Mouse (Mus musculus): ENCODE data around the gene Tmbim7.

The Tmbim7 gene

GRCm38 (mm10) chr5:3657085-3657484 is 6.1 kb downstream of the Tmbim7 start, which contains the start of gene Gatad1:
TSS of gene Gatad1 (minus strand) at chr5:3657185.
- no peak for DNase-seq (ENCODE audit: low read depth in 1 of 2, low spot score in 2 of 2)

DNA sequence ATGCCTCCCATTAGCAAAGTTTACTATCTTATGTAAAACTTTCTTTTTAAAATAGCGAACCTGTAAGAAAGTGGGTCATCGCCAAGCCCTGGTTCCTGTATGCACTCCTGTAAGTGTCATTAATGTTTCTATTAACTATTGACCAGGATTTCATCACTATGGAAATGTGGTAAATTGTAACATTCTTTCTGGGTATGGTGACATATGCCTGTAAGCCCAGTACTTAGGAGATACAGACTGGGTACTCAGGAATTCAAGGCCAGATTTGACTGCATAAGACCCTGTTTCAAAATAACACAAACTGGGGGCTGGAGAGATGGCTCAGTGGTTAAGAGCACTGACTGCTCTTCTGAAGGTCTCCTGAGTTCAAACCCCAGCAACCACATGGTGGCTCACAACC is 14.2 kb downstream of the Tmbim7 start:
- DNase-seq (ENCODE audit: low read depth in 1 of 2, low spot score in 2 of 2) = no peak

GRCm38 (mm10) chr5:3666585-3666984 is 15.6 kb downstream of the Tmbim7 start:
- no peak for DNase-seq (ENCODE audit: low read depth in 1 of 2, low spot score in 2 of 2)

DNA sequence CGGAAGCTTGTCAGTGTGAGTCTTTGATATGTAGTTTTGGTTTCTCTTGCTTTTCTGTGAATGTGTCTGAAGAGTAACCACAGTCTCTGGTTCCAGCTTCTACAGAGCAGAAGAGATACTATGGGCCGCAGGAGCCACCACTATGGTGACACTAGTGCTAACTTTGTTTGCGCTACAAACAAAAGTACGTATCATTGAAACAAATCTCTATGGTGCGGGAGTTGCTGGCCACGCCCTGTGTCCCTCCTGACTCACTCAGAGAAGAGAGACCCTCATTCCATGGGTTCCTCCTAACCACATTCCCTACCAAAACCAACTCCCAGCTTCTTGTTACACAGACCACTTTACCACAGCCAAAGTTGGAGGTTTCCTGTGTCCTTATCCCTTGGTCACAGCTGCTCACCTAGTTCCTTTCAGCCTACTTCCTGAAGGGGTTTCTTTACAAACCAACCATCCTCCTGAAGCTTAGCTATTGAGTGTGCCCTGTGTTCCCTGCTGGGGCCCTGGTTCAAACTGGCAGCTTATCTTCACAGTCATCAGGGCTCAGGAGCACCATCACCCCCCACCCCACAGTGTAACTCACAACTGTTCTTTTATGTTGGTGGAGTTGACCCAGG is 19.1 kb downstream of the Tmbim7 start:
- no peak for DNase-seq (ENCODE audit: low read depth in 1 of 2, low spot score in 2 of 2)

DNA sequence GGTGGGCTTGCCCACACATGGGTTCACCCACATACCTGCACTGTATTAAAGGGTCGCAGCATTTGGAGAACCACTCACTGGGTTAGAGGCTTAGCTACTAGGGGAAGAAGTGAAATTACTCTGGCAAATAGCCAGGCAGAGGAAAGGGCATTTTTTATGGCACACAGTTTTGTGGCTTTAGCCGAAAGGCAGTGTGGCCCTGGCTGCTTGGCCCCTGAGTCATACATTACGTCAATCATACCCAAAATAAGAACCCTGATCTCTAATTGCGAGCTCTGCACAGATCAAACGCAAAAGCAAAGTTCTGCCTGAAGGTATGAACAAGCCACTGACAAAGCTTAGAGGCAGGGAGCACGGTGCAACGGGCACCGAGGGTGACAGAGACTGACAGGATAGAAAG is 37.3 kb downstream of the Tmbim7 start:
- no peak for DNase-seq (ENCODE audit: low read depth in 1 of 2, low spot score in 2 of 2)

DNA sequence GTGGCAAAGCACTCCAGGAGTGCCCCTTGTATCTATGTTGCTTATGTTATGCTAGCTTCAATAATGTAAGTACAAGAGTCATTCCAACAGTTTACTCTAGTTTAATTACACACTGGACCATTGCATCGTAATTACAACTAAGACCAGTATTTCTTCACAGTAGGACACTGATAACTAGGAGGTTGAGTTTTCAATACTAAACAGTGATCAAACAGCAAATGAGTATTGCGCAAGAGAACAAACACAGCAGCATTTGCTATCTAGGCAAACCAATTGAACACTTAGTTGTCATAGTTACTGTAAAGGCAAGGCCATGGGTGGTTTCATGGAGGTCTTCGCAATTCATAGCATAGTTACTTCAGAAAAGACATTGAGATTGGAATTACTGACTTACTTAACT is 40.3 kb downstream of the Tmbim7 start:
- DNase-seq (ENCODE audit: low read depth in 1 of 2, low spot score in 2 of 2) = no peak

DNA sequence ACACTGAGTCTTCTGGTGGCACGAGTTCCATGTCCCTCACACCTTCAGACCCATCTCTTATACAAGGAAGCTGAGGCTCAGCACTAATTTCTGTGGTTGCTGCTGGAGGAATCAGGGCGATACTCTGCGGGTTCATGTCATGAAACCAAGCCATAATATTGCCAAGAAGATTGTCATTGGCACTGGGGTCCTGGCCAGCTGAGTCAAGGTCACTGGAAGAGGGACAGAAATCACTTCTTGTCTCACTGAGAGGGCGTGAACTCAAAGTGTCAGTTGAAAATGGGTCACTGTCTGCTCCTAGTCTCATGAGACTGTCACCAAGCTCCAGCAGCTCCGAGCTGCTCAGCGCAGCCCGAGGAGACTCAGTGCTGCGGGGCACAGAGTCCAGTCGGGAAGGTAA is 42.0 kb downstream of the Tmbim7 start:
- no peak for DNase-seq (ENCODE audit: low read depth in 1 of 2, low spot score in 2 of 2)

- DNase-seq (ENCODE audit: low read depth in 1 of 2, low spot score in 2 of 2) = no peak
Measured at GRCm38 (mm10) chr5:3695191-3695590, 44.2 kb downstream of the Tmbim7 start.

- DNase-seq (ENCODE audit: low read depth in 1 of 2, low spot score in 2 of 2) = no peak
Measured at GRCm38 (mm10) chr5:3696031-3696430, 45.0 kb downstream of the Tmbim7 start.

DNA sequence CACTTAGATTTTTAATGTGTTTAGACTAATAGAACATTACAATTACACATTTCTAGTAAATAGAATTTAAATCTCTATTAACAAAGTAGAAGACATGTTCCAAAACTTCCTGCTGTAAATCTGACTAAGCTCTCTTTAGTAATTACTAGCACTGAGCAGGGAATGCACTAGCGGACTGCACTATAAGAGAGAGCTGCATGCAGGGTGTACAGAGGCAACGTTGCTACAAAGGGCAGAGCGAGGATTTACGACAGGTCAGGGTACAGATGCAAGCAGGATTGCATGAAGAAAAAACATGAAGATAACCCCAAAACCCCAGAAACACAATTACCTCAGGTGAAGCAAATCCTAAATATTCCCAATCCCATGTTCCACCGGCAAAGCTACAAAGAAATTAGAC is 49.0 kb downstream of the Tmbim7 start:
- DNase-seq (ENCODE audit: low read depth in 1 of 2, low spot score in 2 of 2) = no peak

DNA sequence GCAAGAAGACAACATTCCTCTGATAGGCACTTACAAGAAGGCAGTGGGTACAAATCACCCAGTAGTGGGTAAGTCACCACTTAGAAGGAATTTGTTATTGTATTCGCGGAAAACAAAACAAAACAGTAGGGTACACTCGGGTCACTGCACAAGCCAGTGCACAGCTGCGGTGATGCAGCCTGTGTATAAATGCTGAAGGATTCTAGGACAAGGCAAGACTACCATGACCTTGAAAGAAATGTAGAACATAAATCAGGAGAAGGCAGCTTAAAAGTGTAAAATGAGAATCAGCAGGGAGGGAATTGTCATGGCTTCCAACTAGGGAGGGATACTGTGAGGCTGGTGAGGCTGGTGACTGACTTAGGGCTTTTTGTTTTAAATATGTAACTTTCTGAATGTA is 51.2 kb downstream of the Tmbim7 start:
- no peak for DNase-seq (ENCODE audit: low read depth in 1 of 2, low spot score in 2 of 2)

GRCm38 (mm10) chr5:3715800-3716199 is 64.8 kb downstream of the Tmbim7 start:
- no peak for DNase-seq (ENCODE audit: low read depth in 1 of 2, low spot score in 2 of 2)

DNA sequence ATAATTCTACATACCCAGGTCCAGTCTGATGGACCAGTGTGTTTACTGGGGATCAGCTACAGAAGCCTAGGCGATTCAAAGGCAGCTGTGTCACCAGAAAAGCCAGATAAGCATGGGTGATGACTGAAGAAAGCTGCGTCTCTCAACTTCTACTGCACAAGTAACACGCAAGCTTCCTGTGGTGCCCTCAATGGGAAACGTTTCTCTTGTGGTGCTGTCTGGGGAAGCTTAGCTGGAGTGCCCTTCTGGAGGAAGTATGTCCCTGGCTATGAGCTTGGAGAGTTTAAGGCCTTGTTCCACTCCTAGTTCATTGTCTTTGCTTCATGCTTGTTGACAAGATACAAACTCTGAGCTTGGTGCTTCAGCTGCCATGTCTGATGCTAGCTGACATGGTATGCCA is 68.4 kb downstream of the Tmbim7 start:
- DNase-seq (ENCODE audit: low read depth in 1 of 2, low spot score in 2 of 2) = no peak

- no peak for DNase-seq (ENCODE audit: low read depth in 1 of 2, low spot score in 2 of 2)
Measured at GRCm38 (mm10) chr5:3722873-3723272, 71.9 kb downstream of the Tmbim7 start.

GRCm38 (mm10) chr5:3723415-3723814 is 72.4 kb downstream of the Tmbim7 start:
- no peak for DNase-seq (ENCODE audit: low read depth in 1 of 2, low spot score in 2 of 2)

GRCm38 (mm10) chr5:3725491-3725890 is 74.5 kb downstream of the Tmbim7 start:
- DNase-seq (ENCODE audit: low read depth in 1 of 2, low spot score in 2 of 2) = no peak

- no peak for DNase-seq (ENCODE audit: low read depth in 1 of 2, low spot score in 2 of 2)
Measured at GRCm38 (mm10) chr5:3728820-3729219, 77.8 kb downstream of the Tmbim7 start.
